Mouse (Mus musculus) heart, adult 8-10 months (tissue): ENCODE data around the gene BC004004. TPM values are rescaled to one million over a fixed set of nuclear protein-coding genes. Genes with fewer than 3 reads are reported as not detected.
A peak's percentile ranks its signal among the peaks of the same experiment; 100 is the strongest.
"Not testable (repeated sequence)": the region's sequence is repeated elsewhere in the genome, so short reads cannot be mapped to it uniquely, and the experiment has no call there.

Experiments used
- DNase-seq: peaks from one replicate; pipeline ENCODE4 v3.0.0; 2022; ENCODE audit warnings: low spot score
- total RNA-seq, 4 experiments: library from RNA; stranded (reverse); gene quantifications; 2 replicates each; pipeline ENCODE4 v1.2.4; 2022

Gene BC004004
- total RNA-seq = 100 to 1,000 TPM; 294 to 476 (median 372) TPM

- DNase-seq = peak; percentile 95
These were observed at the start of gene BC004004 for GRCm38 (mm10) chr17:29268682-29269348. TSS of gene BC004004 (plus strand) at chr17:29268788.

GRCm38 (mm10) chr17:29220631-29221030 is 48.0 kb upstream of the BC004004 start:
- no peak for DNase-seq

GRCm38 (mm10) chr17:29231109-29231508 is 37.5 kb upstream of the BC004004 start:
- DNase-seq = no peak

GRCm38 (mm10) chr17:29236111-29236510 is 32.5 kb upstream of the BC004004 start:
- no peak for DNase-seq

DNA sequence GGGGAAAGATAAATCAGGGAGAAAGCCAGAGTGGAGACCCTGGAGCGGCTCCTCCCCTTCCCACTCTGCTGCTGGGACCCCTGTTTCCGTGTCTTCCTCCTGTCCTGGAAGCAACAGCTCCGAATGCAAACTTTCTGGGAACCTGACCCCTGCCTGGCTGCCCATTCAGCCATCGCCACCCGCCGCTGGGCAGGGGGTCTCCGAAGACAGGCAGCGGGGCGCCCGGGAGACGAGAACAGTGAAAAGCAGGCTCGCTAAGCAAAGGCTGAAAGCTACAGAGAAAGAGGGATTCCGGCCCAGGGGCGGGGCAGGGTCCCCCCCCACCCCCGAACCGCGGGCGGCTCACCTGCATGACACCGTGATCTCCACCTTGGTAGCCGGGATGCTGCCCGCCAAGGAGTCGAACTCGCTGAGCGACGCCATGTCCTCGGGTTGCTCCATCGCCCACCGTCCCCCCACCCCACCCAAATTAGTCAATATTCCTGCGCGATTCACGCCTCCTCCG is 31.3 kb upstream of the BC004004 start:
- no peak for DNase-seq

GRCm38 (mm10) chr17:29237772-29238420 is 30.7 kb upstream of the BC004004 start, which contains the start of gene Cpne5:
TSS of gene Cpne5 (minus strand) at chr17:29238167.
- DNase-seq = no peak

DNA sequence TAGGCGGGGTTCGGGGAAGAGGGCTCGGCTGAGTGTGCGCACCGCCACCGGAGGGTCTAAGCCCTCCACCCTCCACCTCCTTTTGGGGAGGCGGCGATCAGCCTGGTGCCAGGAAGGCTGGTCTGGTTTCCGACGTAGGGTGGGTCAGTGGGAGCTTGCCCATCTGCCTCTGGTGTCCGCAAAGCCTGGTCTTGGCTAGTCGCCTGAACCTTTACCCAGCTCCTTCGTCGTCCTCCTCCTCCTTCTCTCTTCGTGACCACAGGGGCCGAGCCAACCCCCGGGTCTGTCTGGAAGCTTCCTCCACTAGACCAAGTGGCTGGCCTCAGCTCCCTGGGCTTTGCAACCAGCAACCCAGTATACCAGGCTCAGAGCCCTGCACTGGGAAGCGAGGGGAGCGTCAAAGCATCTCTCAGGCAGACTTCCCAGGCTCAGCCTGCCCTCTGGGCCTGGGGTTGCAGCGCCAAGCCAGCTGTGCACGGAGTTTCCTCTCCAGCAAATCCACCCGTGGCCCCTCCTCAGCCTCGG is 30.1 kb upstream of the BC004004 start:
- DNase-seq = no peak

- no peak for DNase-seq
These were observed 23.7 kb upstream of the BC004004 start for GRCm38 (mm10) chr17:29244912-29245311.

GRCm38 (mm10) chr17:29245725-29246124 is 22.9 kb upstream of the BC004004 start:
- no peak for DNase-seq

- DNase-seq = peak; percentile 52
These were observed 22.0 kb upstream of the BC004004 start for GRCm38 (mm10) chr17:29246602-29247001.

DNA sequence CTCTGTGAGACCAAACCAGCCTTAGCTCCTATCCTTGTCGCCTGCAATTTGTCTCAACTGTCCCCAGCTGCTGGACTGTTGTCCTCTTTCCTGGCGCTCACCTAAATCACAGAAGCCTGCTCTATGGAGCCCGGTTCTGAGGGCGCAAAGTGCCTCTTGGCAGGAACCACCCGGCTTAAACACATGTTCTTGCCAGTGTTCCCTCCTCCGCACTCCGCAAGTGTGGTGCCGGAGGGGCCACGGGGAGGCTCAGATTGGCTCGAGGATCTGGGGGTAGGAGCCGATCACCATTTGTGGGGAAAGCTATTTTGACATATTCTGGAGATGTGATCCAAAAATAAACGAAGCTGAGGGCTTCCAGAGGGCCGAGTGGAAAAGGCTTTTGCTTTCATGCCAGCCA is 20.7 kb upstream of the BC004004 start:
- DNase-seq = no peak

DNA sequence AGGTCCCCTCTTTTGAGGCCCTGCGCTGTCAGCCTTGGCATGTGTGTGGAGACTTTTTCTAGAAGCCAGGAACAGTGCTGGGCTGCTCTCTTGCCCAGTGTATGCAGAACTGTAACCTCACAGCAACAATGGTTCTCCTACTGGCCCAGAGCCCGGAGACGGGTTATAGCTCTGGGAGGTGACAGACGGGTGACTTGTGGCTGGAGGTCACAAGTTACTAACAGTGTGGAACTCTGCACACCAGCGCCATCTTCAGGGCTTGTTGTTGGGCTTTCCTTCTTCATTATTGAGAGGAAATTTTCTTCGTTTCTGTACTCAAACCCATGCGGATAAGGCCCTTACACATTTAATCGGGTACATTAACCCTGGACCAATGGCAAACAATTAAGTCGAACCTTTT is 19.1 kb upstream of the BC004004 start:
- DNase-seq = no peak

DNA sequence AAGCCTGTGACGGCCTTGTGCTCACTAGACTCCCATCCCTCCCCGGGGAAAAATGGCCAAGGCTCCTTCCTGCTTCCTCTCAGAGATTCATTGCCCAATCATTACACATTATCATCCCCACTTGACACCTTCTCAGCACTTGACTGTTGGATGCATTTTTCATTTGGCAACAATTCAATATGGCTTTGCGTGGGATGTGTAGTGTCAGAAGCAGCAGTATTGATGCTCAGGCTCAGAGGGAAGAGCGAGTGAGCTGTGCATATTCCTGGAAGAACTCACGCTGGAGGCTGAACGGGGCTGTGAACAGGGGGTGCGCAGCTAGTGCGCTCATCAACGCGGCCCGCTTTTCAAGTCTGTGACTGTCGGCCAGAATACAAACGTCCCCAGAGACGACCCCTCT is 17.6 kb upstream of the BC004004 start:
- not testable (repeated sequence) for DNase-seq

- peak; percentile 66 for DNase-seq
These were observed 16.8 kb upstream of the BC004004 start for GRCm38 (mm10) chr17:29251608-29252390.

DNA sequence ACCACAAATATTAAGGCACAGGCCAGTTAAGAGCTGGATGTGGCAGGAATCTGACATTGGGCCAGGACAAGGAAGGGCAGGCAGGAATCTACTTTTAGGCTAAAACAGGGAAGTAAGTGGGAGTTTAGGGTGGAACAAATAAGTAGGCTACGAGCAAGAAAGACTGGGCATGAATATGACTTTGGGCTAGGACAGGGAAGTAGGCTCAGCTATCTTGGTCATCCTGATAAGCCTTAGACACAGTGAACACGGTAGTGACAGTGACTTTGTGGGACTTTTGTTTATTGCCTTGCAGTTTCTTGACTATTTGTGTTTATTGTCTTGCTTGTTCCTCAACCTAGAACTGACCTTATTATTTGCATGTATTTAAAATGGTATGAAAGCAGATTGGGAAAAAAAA is 15.4 kb upstream of the BC004004 start:
- DNase-seq = no peak

DNA sequence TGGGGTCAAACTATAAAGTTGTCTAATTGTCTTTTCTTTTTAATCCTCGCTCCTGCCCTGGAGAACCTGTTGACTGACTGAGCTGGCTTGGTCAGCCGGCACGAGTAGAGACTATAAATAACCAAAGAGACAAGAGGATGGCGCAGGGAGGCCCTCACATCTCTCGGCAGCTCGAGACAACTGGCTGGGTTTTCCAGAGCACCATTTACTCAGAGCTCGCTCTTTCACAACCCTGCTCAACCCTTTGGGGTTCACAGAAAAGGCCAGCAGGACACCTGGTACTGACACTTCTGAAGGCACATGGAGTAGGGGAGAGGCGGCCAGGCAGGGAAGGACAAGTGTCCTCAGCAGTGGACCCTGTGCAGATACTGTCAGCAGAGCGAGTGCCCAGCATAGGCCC is 14.9 kb upstream of the BC004004 start:
- peak; percentile 46 for DNase-seq

DNA sequence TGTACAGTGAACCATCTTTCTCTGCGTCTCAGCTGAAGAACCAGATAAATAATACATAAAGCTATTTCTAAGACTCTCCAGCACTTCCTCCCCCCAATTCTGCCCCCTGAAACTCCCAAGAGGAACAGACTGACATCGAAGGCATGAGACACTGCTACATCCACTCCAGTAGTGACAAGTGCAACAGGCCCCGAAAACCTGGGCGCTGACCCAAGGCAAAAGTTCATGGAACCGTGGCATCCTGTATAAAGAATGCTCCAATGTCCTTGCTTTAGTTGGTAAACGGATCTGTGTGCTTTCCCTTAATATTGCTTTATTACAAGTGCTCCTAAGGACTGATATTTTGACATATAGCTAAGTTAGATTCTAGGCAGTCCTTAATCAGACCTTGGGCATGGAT is 13.8 kb upstream of the BC004004 start:
- DNase-seq = not testable (repeated sequence)

GRCm38 (mm10) chr17:29256507-29256906 is 12.1 kb upstream of the BC004004 start:
- no peak for DNase-seq

DNA sequence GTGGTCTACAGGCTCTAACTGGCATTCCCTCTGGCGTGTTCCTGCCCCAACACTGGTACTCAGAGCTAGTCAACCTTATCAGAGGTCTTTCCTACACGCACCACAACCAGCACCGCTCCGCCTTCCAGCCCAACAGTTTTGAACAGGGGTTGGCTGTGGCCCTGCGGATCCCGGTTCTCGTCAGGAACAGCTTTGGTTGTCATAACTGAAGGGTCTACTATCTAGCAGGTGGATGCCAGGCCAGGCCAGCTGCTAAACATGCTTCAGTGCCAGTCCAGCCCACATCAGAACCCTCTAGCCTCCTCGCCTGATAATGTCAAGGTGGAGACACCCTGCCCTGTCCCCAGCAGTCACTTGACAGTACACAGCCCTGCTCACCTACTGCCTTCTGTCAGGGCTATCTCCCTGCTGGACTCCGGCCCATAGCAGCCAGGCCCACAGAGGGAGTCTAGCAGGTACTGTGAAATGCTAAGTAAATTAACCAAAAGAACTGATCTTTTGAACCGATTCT is 11.5 kb upstream of the BC004004 start:
- peak; percentile 65 for DNase-seq

GRCm38 (mm10) chr17:29258025-29258558 is 10.5 kb upstream of the BC004004 start:
- no peak for DNase-seq

- no peak for DNase-seq
These were observed 9.7 kb upstream of the BC004004 start for GRCm38 (mm10) chr17:29258921-29259320.

DNA sequence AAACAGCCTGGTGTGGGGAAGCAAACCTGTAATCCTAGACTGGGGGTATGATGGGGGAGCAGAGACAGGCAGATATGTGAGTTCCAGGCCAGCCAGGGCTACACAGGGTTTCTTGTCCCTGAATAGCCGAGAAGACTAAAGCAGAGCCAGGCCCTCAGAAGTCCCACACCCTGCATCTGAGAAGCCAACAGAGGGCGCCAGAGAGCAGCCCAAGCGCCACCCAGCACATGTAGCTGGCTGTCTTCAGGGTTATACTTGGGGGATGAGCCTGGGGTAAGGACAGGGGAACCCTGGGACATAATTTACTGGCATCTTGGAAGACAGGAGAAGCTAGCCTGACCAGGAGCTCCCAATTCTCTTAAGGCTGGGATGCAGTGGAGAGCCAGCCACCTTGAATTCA is 9.1 kb upstream of the BC004004 start:
- peak; percentile 50 for DNase-seq
